Mouse (Mus musculus): ENCODE measurements around the gene Mdc1.

Gene Mdc1

DNA sequence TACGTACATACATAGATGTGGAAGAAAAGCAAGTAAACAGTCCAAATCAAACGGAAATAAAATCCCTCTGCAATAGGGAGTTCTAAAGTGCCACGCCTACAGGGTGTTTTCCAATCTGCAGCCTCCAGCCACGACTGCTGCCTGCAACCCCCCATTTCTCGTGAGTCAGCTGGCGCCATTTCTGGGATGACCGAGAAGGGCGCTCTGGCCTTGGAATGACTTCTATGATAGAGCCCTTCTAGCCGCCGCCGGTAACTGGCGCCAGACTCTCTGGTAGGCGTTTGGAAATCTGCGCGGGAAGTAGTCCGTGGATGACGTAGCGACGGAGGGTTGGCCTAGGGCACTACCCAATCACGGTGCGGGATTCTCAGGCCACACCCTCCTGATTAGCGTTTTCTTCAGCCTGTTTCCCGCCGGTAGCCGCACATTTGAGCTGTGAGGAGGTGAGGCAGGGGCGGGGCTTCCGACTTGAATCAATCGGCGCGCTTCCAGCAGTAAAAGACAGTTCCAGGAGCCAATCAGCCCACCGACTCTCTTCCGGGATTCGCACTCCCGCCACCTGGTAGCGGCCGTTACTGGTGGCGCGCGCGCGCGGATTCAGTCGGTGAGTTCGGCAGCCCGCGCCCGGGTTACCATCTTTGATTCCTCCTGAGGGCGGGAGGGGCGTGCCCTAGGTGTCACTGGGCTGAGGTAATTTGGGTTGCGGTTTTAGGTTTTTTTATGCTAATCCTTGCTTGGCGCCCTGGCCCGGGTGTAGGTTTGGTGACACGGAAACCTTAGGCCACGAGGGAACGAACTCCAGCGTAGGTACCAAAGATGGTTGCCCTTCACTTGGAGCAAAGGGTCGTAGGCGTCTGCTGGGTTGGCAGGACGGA, at the start of gene Mdc1:
Mdc1 (plus strand) TSS at position 440 of the 875 bp plus-strand sequence.
- DNase-seq (ENCODE audit: low spot score in 2 of 2) = peak; percentile 96 to 97

DNA sequence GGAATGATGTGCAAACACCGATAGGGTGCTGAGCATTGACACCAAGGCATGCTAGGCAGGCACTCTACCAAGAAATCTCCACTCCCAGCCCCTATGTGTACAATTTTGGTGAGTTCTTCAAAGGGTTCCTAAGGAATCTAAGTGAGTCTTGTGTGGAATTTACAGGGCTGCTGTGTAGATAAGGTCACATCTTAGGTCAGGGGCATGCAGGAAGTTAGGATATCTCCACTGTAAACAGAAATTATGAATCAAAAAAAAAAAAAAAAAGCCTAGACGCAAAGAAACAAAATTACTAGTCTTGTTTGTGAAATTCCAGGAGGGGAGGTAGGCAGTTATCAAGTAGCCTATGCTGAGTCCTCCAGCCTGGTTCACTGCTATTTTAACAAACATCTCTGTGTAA, 48.5 kb upstream of the Mdc1 start:
- no peak for DNase-seq (ENCODE audit: low spot score in 2 of 2)

DNA sequence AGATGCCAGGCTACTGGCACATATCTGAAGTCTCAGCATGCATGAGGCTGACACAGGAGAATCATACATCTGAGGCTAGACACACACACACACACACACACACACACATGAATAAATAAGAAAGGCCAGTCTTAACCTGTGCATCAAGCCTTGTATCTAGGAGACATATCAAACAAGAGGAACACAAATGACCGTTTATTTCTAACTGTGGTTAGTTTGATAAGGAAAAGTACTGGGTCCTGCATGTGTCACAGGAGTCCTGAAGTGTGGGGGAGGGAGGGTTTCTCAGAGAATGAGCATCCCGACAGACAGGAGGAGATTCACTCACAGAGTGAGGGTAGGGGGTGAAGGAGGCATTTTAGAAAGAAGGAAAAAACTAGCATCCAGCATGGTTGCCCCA, 46.2 kb upstream of the Mdc1 start:
- no peak for DNase-seq (ENCODE audit: low spot score in 2 of 2)

DNA sequence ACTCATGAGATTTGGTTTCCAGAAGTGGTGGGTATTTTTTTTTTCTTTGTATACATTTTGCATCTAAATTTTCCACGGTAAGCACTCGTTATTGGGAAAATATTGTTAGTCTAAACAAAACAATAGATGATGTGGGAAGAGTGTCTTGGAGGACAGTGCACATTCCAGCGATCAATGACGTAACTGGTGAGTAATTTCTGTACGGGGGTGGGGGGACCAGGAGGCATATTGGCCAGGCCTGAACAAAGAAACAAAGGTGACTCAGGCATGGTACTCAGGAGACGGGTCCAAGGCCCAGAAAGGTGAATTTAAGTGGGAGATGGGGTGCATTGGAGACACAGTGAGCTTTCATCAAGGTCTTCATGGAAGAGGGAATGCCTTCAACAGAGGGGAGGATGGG, 45.7 kb upstream of the Mdc1 start:
- DNase-seq (ENCODE audit: low spot score in 2 of 2) = no peak

GRCm38 (mm10) chr17:35796835-35797234, 44.5 kb upstream of the Mdc1 start:
- no peak for DNase-seq (ENCODE audit: low spot score in 2 of 2)

- DNase-seq (ENCODE audit: low spot score in 2 of 2) = no peak
These were observed 40.4 kb upstream of the Mdc1 start for GRCm38 (mm10) chr17:35800905-35801304.

DNA sequence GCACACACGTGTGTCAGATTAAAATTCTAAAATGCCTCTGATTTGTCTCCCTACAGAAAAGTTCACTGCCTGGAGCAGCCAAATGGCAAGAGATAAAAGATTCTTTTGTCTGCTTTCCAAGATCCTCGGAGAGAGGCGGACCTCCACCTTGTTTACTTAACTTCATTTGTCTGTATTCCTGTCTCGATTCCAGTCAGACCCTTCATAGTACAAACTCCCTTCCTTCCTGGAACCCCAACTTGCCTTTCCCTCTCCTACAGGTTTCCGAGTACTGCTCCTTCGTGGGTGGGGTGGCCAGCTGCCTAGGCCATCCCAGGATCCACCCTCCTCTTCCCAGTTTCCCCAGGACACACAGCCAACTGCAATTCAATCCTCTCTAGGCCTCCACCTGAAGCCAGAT, 38.3 kb upstream of the Mdc1 start:
- DNase-seq (ENCODE audit: low spot score in 2 of 2) = no peak

GRCm38 (mm10) chr17:35803858-35804399, 37.4 kb upstream of the Mdc1 start:
- no peak for DNase-seq (ENCODE audit: low spot score in 2 of 2)

- DNase-seq (ENCODE audit: low spot score in 2 of 2) = no peak
These were observed 33.2 kb upstream of the Mdc1 start for GRCm38 (mm10) chr17:35808073-35808472.

- DNase-seq (ENCODE audit: low spot score in 2 of 2) = no peak
These were observed 31.9 kb upstream of the Mdc1 start for GRCm38 (mm10) chr17:35809395-35809794.

GRCm38 (mm10) chr17:35810900-35811648, 30.2 kb upstream of the Mdc1 start:
- DNase-seq (ENCODE audit: low spot score in 2 of 2) = no peak

DNA sequence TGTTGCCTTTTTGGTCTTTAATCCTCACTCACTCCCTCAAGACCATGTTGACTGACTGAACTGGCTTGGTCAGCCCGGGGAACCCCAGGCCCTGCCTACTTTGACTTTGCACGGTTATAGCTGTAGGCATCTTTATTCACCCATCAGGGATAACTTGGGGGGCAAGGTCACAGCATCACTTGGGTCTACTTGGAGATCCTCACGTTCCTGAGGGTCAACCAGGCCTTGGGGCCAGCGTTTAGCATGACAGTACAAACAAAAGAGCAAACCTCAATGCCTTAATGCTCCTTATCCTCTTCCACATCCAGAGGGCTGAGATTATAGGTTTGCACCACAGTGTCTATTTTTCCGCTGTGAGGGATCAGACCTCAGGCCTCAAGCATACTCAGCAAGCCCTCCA, 29.0 kb upstream of the Mdc1 start:
- no peak for DNase-seq (ENCODE audit: low spot score in 2 of 2)

DNA sequence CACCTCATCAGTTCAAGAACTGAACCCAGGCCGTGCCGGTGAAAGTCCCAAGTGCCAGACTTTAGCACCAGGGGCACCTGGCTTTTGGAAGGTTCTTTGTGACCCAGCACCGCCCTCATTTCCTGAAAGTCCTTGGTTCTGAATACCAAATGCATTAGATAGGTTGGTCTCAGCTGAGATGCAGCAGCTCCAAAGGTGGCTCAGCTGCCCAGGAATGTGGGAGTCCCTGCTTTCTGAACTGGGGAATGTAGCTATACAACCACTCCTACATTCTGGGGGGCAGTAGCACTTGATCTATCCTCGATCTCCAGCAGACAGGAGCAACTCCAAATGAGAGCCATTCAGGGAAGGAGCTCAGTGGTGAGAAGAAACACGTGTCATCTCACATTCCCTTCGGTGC, 28.6 kb upstream of the Mdc1 start:
- DNase-seq (ENCODE audit: low spot score in 2 of 2) = no peak

- peak in 1 of 2 experiments; percentile 17 for DNase-seq (ENCODE audit: low spot score in 2 of 2)
These were observed 28.1 kb upstream of the Mdc1 start for GRCm38 (mm10) chr17:35813245-35813647.

DNA sequence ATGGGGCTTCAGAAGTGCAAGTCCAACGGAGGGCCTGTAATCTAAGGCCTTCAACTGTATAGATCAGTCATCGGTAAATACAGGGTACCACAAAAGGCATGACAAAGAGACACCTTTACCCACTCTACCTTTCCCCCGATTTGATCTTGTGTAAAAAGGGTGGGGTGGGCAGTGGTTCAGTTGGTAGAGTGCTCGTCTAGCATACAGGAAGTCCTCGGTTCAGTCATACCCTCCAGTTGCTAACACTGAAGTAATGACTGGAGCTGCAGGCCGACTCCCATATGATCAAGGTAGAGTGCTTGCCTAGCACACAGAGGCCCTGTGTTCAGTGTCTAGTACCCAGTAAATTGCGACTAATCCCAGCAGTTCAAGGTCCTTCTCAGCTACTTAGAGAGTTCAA, 27.7 kb upstream of the Mdc1 start:
- DNase-seq (ENCODE audit: low spot score in 2 of 2) = no peak

DNA sequence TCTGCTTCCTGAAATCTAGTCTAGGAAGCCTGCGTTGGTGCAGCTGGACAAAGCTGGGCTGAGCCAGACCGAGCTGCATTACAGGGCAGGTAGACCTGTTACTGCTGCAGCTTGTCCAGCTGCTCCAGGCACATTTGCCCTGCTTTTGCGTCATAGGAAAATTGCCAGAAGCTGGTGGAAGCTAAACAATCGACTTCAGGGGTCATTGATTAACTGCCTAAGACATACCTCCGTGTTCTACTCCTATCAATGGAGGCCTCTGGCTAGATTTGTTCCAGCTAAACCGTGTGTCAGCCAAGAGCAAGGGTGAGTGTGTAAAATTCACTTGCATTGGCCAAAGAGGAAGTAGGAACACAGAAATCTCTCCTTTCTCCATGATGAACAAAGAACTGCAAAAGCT, 26.6 kb upstream of the Mdc1 start:
- no peak for DNase-seq (ENCODE audit: low spot score in 2 of 2)

GRCm38 (mm10) chr17:35815836-35816235, 25.5 kb upstream of the Mdc1 start:
- no peak for DNase-seq (ENCODE audit: low spot score in 2 of 2)

GRCm38 (mm10) chr17:35816686-35817085, 24.6 kb upstream of the Mdc1 start:
- no peak for DNase-seq (ENCODE audit: low spot score in 2 of 2)

DNA sequence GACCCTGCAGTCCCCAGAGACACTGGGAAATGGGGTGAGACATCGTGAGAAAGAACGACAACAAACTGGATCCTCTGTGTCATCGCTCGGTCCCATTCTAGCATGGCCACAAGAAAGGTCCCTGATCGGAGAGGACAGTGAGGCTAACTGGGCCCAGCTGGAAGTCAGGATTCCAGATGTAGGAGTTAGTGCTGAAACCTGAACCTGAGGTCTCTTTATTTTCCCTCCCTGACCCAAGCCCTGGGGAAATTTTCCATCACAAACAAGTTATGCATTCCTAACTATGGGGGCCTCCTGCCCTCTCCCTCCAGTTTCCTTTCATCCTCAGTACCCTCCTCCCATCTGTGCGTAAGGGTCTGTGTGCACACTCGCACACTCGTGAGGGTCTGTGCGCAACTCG, 24.1 kb upstream of the Mdc1 start:
- DNase-seq (ENCODE audit: low spot score in 2 of 2) = no peak

DNA sequence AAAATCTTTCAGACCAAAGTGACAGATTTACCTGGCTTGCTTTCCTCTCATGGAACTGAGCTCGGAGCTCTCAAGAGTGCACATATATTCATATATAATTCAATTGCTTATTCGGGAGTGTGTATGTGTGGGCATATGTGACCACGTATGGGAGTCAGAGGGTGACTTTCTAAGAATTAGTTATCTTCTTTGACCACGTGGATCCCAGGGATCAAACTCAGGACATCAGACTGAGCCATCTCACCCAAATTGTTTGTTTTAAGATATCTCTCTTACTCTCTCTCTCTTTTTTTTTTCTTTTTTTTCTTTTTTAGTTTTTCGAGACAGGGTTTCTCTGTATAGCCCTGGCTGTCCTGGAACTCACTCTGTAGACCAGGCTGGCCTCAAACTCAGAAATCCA, 21.2 kb upstream of the Mdc1 start:
- DNase-seq (ENCODE audit: low spot score in 2 of 2) = no peak

DNA sequence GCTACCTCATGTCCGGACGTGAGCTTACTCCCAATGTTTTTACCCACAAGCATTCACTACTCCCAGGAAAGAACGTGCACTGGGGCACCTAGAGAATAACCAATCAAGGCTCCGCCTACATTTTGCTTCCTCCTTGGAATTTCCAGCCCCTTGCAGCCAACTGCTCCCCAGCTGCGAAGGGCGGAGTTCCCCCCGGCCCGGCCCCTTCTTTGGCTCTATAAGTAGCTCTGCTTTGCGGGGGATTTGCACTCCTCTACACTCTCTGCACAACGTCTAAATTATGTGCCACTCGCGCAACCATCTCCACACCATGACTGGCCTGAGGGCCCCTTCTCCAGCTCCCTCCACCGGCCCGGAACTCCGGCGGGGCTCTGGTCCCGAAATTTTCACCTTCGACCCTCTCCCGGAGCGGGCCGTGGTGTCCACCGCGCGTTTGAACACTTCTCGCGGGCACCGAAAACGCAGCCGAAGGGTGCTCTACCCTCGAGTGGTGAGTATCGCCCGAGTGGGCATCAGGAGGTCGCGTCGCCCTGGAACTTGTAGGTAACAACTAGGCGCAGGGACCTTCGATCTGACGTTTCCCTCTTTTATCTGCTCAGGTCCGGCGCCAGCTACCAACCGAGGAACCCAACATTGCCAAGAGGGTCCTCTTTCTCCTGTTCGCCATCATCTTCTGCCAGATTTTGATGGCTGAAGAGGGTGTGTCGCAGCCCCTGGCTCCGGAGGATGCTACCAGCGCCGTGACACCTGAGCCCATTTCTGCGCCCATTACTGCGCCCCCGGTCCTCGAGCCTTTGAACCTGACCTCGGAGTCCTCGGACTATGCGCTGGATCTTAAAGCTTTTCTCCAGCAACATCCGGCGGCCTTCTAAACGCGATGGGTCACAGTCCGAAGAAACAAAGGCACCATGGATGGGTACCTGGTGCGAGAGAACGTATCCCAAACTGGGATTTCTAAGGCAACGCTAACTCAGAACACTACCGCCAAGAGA, 19.6 kb upstream of the Mdc1 start, which contains the start of gene Ier3:
Ier3 (plus strand) TSS at position 246 of the 992 bp plus-strand sequence.
- DNase-seq (ENCODE audit: low spot score in 2 of 2) = peak in 1 of 2 experiments; percentile 39

Measured in spleen, postnatal 14 days (tissue).